Mouse (Mus musculus) large intestine, adult 2 months (tissue): ENCODE measurements around the gene Tnfsf18. TPM values are rescaled to one million over a fixed set of nuclear protein-coding genes. Genes with fewer than 3 reads are reported as not detected.

Source experiments
- polyA plus RNA-seq: library from polyadenylated mRNA; depleted of rRNA; stranded (reverse); fragments of >200 nt; gene quantifications from 2 replicates; pipeline ENCODE4 v1.2.3, GENCODE M21; 2012; rRNA removed

Tnfsf18 gene
- polyA plus RNA-seq, 1 experiment = not detected

Other genes starting within 250 kb of the Tnfsf18 start
- 153 and 163 TPM in 2 replicates for gene Prdx6, start 243.4 kb upstream of the Tnfsf18 start, polyA plus RNA-seq
- not detected in 2 replicates for gene Tnfsf4, start 99.2 kb upstream of the Tnfsf18 start, polyA plus RNA-seq